In genomic region chr2:67566566-67566965, GRCm38 (mm10) we compare ENCODE assay signal across 8 mouse cellular contexts. TPM values are rescaled to one million over a fixed set of nuclear protein-coding genes. Genes with fewer than 3 reads are reported as not detected.
A peak's percentile ranks its signal among the peaks of the same experiment; 100 is the strongest.
DNase-seq lines count a peak whose midpoint lies in the region; ATAC-seq and TF ChIP-seq lines count a peak whose summit lies in the region.

No protein-coding gene starts in this region.

- H3K9me3 ChIP-seq in neural tube, embryonic 11.5 days (ENCODE audit: control insufficient read depth, low read length): no peaks in the 10 kb centered on the region
- H3K9me3 ChIP-seq in hindbrain, embryonic 11.5 days (ENCODE audit: control insufficient read depth, low read length): no peaks in the 10 kb centered on the region
- H3K9me3 ChIP-seq in midbrain, embryonic 14.5 days (ENCODE audit: control insufficient read depth, low read length): no peaks in the 10 kb centered on the region

- H3K4me2 ChIP-seq in neural tube, embryonic 11.5 days (ENCODE audit: low read depth): peak overlapping the region; percentile 81
- peak overlapping the region; percentile 96 for H3K4me2 ChIP-seq in hindbrain, embryonic 11.5 days (replicated peaks; ENCODE audit: low read depth, low read length)
- H3K4me2 ChIP-seq in midbrain, embryonic 14.5 days (ENCODE audit: low read length): peak overlapping the region; percentile 98

- H3K27ac ChIP-seq in cerebellum, adult 2 months (ENCODE audit: insufficient read depth, low read length): no peak overlapping the region
- no peak overlapping the region for H3K27ac ChIP-seq in neural tube, embryonic 11.5 days (ENCODE audit: low read depth, low read length)
- H3K27ac ChIP-seq in hindbrain, embryonic 11.5 days (ENCODE audit: low read depth, low read length): peak overlapping the region; percentile 96; the same call in 1 of the 2 replicates
- peak overlapping the region; percentile 97 for H3K27ac ChIP-seq in midbrain, embryonic 14.5 days (replicated peaks; ENCODE audit: low read depth, low read length)

- no peaks in the 10 kb centered on the region for H3K27me3 ChIP-seq in cerebellum, adult 2 months (ENCODE audit: control insufficient read depth, insufficient read depth, low read length)
- H3K27me3 ChIP-seq in neural tube, embryonic 11.5 days (ENCODE audit: control insufficient read depth, insufficient read depth, low read length): no peaks in the 10 kb centered on the region
- H3K27me3 ChIP-seq in hindbrain, embryonic 11.5 days (ENCODE audit: control insufficient read depth, insufficient read depth, low read length): no peaks in the 10 kb centered on the region
- H3K27me3 ChIP-seq in midbrain, embryonic 14.5 days (ENCODE audit: control insufficient read depth, insufficient read depth, low read length): no peaks in the 10 kb centered on the region

- 1% methylated on average over 12 of the region's 12 CpGs for WGBS in cerebellum, adult 2 months
- WGBS in neural tube, embryonic 11.5 days: 3% methylated on average over 12 of the region's 12 CpGs
- WGBS in hindbrain, embryonic 11.5 days: 3% methylated on average over 12 of the region's 12 CpGs
- WGBS in midbrain, embryonic 14.5 days: 1% methylated on average over 12 of the region's 12 CpGs

- H3K4me1 ChIP-seq in cerebellum, adult 2 months (ENCODE audit: control insufficient read depth, insufficient read depth, low read length): no peaks in the 10 kb centered on the region
- no peaks in the 10 kb centered on the region; the same call in 1 of the 2 replicates for H3K4me1 ChIP-seq in neural tube, embryonic 11.5 days (ENCODE audit: control insufficient read depth, insufficient read depth, low read length)
- H3K4me1 ChIP-seq in hindbrain, embryonic 11.5 days (replicated peaks; ENCODE audit: control insufficient read depth, insufficient read depth, low read length): no peaks in the 10 kb centered on the region
- H3K4me1 ChIP-seq in midbrain, embryonic 14.5 days (ENCODE audit: control insufficient read depth, insufficient read depth, low read length): peaks cover 10% of the 10 kb centered on the region

- DNase-seq in cerebellum, adult 2 months: peak in 1 of 2 experiments; percentile 16
- DNase-seq in cerebellum, adult 11 months: no peak
- DNase-seq in neural tube, embryonic 11.5 days (ENCODE audit: low spot score): peak; percentile 18
- DNase-seq in neural tube, embryonic 10.5 days (ENCODE audit: extremely low spot score, low spot score): no peak
- DNase-seq in hindbrain, embryonic 11.5 days (ENCODE audit: low spot score): peak; percentile 39
- peak; percentile 39 for DNase-seq in midbrain, embryonic 14.5 days
- no peak for DNase-seq in urinary bladder, postnatal 36 days (ENCODE audit: low spot score in 2 of 2)

- peak overlapping the region; percentile 72 for H3K4me3 ChIP-seq in cerebellum, adult 2 months (replicated peaks; ENCODE audit: insufficient read depth, low read depth, low read length)
- H3K4me3 ChIP-seq in neural tube, embryonic 11.5 days (ENCODE audit: low read depth, low read length): peak overlapping the region; percentile 78
- H3K4me3 ChIP-seq in hindbrain, embryonic 11.5 days (ENCODE audit: low read depth, low read length): peak overlapping the region; percentile 60
- H3K4me3 ChIP-seq in midbrain, embryonic 14.5 days (replicated peaks; ENCODE audit: low read depth, low read length): peak overlapping the region; percentile 79

- TF ChIP-seq POLR2A in cerebellum, adult 2 months (IDR thresholded peaks at IDR 0.05; ENCODE audit: borderline replicate concordance, insufficient read depth, low read length): no peak

- ATAC-seq in neural tube, embryonic 11.5 days (ENCODE audit: insufficient read depth, low FRiP score, low TSS enrichment): no peak; the same call in 1 of the 2 replicates
- ATAC-seq in hindbrain, embryonic 11.5 days (ENCODE audit: low FRiP score): no peak
- ATAC-seq in midbrain, embryonic 14.5 days (ENCODE audit: low FRiP score, low TSS enrichment): no peak
- ATAC-seq in erythroblast, adult 5-6 weeks (replicated peaks; ENCODE audit: low FRiP score, poor library complexity, severe bottlenecking): no peak

- no peaks in the 10 kb centered on the region for H3K36me3 ChIP-seq in neural tube, embryonic 11.5 days (ENCODE audit: control insufficient read depth, insufficient read depth, low read length)
- no peaks in the 10 kb centered on the region for H3K36me3 ChIP-seq in hindbrain, embryonic 11.5 days (ENCODE audit: control insufficient read depth, insufficient read depth, low read length)
- no peaks in the 10 kb centered on the region for H3K36me3 ChIP-seq in midbrain, embryonic 14.5 days (ENCODE audit: control insufficient read depth, insufficient read depth, low read length)

- peak overlapping the region; percentile 73 for H3K9ac ChIP-seq in neural tube, embryonic 11.5 days (ENCODE audit: low read length)
- peak overlapping the region; percentile 78 for H3K9ac ChIP-seq in hindbrain, embryonic 11.5 days (ENCODE audit: low read depth, low read length)
- peak overlapping the region; percentile 90 for H3K9ac ChIP-seq in midbrain, embryonic 14.5 days (replicated peaks; ENCODE audit: low read length)

- TF ChIP-seq CTCF in cerebellum, adult 2 months (IDR thresholded peaks at IDR 0.05; ENCODE audit: borderline replicate concordance, insufficient read depth, low read depth, low read length): no peak

RNA-seq across cellular contexts. Expression of gene B3galt1, which starts 0.9 kb away (rescaled TPM):
- polyA plus RNA-seq in cerebellum, adult 2 months (2012; rRNA removed): 16.3 and 18.9 TPM in 2 replicates
- polyA plus RNA-seq in neural tube, embryonic 11.5 days (2014; fragmentation: Nextera tagmentation; extraction: Ambion mirVana): 21.1 and 23.7 TPM in 2 replicates
- polyA plus RNA-seq in hindbrain, embryonic 11.5 days (2014; fragmentation: Nextera tagmentation; extraction: Ambion mirVana): 21.1 and 23.3 TPM in 2 replicates
- 56.3 and 68.9 TPM in 2 replicates for polyA plus RNA-seq in midbrain, embryonic 14.5 days (2014; fragmentation: Nextera tagmentation; extraction: Ambion mirVana)
- total RNA-seq in erythroblast, adult 5-6 weeks (2015; ENCODE audit: low replicate concordance): not detected in 2 replicates
- total RNA-seq in erythroblast, adult 5-6 weeks (2017; ENCODE audit: low replicate concordance): not detected in 2 replicates

Comparison
In these comparisons a context has a peak if more than half of its experiments do, and no peak if none do; other contexts are left out.
1. DNase-seq: peak in neural tube, embryonic 11.5 days (single experiment), hindbrain, embryonic 11.5 days (single experiment) and midbrain, embryonic 14.5 days (single experiment); none in cerebellum, adult 11 months (single experiment), neural tube, embryonic 10.5 days (single experiment) and urinary bladder, postnatal 36 days (0 of 2).
2. H3K27ac ChIP-seq: peak in hindbrain, embryonic 11.5 days (single experiment) and midbrain, embryonic 14.5 days (single experiment); none in cerebellum, adult 2 months (single experiment) and neural tube, embryonic 11.5 days (single experiment).
3. Peak in every context shown above with its lines, with median percentiles within 50 percentile points of each other: H3K4me3 ChIP-seq, H3K4me2 ChIP-seq and H3K9ac ChIP-seq.